Mouse (Mus musculus): Measurements from ENCODE around the gene Uhrf2. TPM values are rescaled to one million over a fixed set of nuclear protein-coding genes. Genes with fewer than 3 reads are reported as not detected.
A peak's percentile ranks its signal among the peaks of the same experiment; 100 is the strongest.
"Not testable (repeated sequence)": the region's sequence is repeated elsewhere in the genome, so short reads cannot be mapped to it uniquely, and the experiment has no call there.

Uhrf2 gene
- total RNA-seq (2022): 10 to 100 TPM; 46.9 to 49.2 (median 48.5) TPM

DNA sequence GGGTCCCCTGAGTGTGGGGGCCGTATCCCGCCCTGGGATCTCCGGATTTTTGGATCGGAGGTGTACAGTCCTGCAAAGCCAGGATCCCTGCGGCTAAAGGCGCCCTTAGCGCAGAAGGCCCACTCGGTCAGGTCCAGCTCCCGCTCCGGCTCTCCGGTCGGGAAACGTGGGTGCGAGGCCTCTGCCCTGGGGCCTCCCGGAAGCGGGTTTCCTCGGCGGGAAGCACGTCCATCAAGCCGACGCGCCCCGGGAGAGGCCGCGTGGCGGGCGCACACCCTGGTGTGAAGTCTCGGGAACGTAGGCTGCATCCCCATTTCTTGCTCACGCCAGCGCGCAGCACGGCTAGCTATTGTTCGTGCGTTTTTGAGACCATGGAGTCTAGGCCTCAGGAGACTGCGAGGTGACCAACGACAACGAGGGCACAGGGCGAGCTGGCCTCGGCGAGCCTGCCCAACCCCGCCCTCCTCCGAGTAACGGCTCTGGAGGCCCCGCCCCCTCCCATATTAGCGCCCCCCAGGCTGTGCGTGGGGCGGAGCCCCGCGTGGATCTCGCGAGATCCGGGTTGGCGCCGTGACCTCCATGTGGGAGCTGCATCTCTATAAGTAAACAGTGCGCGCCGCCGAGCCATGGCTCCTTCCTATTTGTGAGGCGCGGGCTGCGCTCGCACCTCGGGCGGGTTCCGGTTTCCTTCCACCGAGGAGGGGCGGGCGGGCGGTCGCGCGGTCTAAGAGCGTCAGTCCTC lies at the start of gene Uhrf2:
TSS of gene Uhrf2 (plus strand) at position 620 of the 742 bp plus-strand sequence.
- peak; percentile 84 to 92 for DNase-seq (ENCODE audit: low spot score in 2 of 2)

DNA sequence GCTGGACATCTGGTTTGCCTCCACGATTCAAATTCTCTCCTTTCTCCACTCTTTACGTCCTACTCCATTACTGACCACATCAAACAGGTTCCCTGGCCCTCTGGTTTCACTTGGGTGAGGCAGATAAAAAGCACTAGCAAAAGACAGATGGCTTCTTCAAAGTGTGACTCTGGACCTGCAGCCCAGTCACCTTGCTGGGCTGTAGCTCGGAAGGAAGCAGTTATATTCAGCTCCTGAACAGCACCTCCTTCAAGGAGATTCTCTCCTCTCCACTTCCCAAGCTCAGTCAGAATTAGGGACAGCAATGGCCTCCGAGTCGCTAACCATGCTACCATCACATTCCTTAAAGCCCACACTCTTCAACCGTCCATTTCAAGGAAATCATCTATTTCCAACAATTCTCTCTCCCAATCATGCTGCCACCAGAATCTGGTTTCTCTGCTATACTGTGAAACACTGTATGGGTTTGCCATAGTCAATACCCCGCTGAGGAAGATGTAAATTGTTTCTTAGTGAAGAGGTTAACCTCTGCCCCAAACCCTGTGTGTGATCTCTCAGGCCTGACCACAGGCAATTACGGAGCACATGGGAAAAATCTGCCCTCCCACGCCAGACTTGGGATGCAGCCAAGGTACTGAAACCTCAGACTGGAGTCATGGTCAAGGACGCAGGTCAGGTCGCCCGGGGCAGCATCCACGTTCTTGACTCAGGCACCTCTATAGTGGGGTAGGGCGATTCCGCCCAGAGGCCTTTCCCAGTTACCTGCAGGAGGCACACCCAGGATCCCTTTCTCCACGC lies 45.9 kb upstream of the Uhrf2 start:
- DNase-seq (ENCODE audit: low spot score in 2 of 2): no peak

DNA sequence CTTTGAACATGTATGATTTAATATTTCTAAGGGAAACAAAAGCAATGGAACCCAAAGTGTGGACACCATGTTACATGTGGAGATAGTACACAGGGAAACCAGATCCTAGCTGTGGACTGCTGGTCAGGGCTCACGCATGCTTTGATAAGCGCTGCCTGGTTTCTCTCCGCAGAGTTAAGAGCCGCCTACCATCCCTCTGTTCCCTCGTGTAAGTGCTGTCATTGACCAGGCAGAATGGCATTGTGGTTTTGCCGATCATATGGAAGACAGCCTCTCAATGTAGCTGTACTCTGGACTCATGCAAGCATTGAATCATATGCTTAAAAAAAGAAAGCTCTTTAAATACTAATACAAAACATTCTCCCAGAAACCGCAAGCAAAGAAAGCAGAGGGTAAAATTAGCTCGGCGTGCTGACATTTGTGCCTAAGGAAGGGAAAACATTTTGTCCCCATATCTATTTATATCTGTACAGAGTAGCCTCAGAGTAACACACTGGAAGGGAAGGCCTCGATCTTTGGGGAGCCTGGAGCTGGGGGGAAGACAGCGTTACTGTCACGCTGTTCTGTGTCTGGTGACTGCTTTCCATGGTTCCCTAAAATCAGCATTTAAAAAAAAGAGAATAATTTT lies 43.7 kb upstream of the Uhrf2 start:
- peak in 1 of 2 experiments; percentile 24 for DNase-seq (ENCODE audit: low spot score in 2 of 2)

DNA sequence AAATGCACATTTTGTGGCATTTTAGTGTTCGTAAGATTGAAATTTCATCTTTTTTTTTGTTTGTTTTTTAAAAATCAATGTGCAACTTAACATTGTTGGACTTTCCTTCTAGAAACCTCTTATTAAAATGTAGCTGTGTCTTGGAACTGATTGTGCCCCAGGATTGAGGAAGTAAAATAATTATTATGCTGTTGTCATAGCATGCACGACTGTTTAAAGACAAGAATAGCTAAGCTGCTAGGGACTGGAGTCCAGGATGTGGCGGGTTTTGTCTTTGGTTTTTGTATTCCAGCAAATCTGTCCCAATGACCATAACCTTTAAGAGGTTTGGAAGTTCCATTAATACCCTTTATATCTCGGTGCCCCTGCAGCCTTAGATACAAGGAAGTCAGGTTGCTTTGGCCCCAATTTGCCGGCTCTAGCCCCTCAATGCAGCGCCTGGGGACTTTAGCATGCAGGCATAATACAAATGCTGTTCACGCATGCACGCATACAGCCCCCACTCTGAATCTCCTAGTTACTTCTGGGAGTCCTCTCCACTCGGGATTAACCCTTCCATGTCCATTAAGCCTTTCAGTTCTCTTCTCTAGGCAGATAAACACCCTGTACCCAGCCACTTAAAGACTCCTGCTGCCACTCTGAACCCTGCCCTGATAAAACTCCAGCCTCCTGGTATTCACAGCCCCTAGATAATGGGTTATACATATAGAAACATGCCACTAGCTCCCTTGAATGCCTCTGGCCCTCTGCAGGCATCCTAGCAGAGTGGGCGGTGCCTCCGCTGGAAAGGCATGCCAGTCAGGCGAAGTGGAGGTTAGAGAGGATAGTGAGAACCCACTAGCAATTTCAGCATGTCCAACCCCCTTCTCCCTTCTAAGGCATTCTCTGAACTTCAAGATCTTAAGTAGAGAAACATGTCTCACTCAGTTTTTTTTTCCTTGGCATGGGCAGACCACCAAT lies 29.6 kb upstream of the Uhrf2 start:
- DNase-seq (ENCODE audit: low spot score in 2 of 2): no peak

DNA sequence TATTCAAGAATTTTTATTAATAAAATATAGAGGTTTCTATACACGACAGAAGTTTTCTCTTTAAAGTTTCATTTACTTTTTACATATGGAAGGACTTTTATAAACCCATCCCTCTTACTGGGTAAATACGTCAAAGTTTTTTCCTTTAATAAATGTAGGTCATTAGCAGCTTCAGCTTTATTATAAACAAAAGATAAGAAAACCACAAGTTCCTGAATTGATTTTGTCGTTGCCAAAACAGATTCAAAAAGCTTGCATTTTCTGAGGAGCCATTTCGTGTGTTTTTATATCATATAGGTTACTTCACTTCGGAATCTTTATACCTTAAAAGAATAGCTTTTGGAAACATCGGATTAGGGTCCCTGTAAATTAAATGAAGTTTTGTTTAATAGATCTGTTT lies 28.8 kb upstream of the Uhrf2 start:
- no peak for DNase-seq (ENCODE audit: low spot score in 2 of 2)

DNA sequence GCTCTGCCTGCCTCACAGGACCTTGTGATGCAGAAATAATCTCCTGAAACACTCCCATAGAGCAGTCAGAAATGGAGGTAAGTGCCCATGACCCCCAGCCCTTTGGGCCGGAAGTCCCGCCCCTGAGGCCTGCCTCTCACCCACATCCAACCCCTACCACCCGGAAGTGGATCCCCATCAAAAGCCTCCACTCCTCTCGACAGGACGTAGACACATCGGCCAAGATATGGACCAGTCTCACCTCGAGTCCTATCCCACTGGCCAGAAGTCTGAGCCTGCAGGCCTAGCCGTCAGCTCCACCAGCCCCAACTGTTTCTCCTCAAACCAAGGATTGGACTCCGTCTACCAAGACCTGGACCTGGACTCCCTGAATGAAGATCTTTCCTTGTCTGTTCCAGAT lies 26.7 kb upstream of the Uhrf2 start, which contains the start of gene Trpd52l3:
TSS of gene Trpd52l3 (plus strand) at position 170 of the 400 bp plus-strand sequence.
- no peak for DNase-seq (ENCODE audit: low spot score in 2 of 2)

DNA sequence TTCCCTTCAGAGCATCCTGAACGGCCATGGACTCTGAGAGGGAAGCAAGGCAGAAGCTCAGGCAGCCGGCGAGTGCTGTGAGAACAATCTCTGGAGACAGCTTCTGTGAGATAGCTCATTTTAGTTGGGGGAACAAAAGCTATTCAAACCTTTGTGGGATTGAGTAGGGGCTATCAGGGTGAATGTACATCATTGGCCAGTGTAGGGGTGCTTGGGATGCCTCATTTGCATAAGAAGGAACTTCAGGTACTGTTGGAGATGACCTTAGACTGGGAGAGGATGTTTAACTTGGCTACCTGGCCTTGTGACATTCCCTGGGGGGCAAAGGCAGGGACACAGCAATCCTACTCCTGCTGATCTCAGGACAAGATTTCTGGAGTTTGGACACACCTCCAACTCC lies 23.9 kb upstream of the Uhrf2 start:
- no peak for DNase-seq (ENCODE audit: low spot score in 2 of 2)

DNA sequence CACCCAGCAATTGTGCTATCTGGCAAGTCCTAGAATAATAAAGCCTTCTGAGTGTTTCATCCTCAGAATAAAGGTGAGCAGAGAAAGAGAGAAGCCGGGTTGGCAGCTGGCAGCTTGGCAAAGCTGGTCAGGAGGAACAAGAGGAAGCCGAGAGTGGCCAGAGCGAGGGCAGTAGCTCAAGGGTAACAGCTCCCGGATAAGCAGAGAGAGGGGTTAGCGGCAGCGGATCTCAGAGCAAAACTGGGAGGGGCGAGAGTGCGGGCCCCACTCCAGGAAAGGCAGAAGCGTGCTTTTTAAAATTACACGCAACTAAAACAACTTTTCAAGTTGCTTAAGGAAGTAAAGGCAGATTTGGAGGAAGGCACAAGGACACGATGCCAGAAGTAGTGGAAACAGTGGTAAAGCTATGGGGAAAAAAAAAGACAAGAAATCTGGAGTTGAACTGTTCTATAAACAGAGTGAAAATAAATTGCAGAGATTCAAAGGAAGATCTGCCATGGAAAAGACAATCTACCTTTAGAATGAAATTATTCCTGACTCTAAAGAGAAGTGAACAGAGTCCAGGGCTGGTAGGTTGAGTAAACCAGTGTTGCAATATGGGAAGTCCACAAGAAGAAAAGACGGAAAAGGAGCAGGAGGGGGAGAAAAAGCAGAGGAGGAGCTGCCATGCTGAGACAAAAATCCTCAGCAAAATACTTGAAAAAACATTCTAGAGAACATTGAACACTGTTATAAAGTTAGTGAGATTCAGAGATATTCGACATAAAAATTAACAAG lies 19.6 kb upstream of the Uhrf2 start:
- no peak for DNase-seq (ENCODE audit: low spot score in 2 of 2)

DNA sequence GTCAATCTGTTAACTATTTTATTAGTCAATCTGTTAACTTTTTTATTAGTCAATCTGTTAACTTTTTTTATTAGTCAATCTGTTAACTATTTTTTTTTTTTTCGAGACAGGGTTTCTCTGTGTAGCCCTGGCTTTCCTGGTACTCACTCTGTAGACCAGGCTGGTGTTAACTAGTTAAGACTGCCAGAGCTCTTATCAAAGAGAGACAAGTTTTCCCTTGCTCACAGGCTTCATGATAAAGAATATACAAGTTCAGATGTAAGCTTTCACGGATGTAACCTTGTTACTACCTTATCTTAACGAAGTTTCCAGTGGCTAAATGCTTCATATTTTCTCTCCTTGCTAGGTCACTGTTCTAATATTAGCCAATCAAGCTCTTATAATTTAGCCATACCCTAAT lies 16.0 kb upstream of the Uhrf2 start:
- DNase-seq (ENCODE audit: low spot score in 2 of 2): no peak

DNA sequence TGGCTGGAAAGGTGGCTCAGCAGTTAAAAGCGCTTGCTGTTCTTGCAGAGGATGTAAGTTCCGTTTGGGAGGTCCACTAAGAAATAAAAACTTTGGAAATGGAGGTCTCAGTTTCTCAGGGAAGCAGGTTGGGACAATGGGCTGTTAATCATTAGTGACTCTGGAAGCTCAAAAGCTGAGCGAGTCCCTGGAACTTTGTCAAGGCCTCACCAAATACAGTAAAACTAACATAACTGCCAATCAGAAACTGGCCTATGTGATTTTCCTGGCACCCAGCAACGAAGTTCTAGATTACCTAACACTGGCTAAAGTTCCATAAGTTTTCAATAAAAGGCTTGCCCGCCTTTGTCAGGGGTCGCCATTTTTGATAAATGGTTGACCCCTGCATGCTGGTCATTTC lies 14.2 kb upstream of the Uhrf2 start:
- DNase-seq (ENCODE audit: low spot score in 2 of 2): no peak

DNA sequence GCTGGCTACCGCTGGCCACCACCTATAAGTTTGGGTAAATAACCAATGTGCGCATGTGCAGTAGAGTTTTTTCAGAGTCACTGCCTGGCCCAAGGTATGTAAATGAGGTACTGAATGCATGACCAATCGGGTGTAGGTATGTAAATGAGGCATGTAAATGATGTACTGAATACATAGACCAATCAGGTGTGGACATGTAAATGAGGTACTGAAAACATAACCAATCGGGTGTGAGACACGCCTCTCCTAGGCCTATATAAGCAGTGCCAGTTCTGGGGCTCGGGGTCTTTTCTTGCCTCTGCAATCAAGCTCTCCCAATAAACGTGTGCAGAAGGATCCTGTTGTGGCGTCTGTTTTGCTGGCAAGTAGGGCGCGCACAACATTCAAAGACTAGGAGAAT lies 6.9 kb upstream of the Uhrf2 start:
- not testable (repeated sequence) for DNase-seq (ENCODE audit: low spot score in 2 of 2)

DNA sequence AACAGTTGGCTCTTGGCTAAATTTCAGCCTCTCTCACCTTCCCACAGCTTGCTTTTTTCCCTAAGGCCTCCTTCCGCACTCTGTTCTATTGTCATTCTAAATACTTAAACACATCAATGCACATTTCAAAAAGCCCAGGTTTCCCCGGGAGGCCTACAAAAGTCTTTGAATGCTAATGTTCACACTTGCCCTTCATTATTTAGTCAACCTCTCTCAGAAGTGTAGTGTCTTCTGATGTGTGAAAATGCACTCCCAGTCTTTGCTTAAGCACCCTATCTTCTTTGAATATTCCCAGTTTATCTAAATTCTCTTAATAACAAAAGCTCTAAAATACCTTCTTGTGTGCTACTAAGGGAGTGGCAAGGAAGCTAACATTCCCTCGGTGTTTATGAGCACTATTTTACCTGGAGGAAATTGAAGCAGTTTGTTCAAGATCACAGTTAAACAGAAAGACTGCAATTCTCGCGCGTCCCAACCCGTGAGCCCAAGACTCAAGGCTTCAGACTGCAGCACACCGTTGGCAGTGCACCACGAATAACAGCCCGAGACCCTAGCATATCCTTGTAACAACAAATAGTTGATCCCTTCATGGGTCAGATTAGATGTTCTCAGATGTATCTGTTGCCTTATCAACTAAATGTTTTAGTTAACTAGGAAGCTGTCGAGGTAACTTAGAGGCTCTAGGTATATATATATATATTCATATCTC lies 1.2 kb upstream of the Uhrf2 start:
- no peak for DNase-seq (ENCODE audit: low spot score in 2 of 2)

DNA sequence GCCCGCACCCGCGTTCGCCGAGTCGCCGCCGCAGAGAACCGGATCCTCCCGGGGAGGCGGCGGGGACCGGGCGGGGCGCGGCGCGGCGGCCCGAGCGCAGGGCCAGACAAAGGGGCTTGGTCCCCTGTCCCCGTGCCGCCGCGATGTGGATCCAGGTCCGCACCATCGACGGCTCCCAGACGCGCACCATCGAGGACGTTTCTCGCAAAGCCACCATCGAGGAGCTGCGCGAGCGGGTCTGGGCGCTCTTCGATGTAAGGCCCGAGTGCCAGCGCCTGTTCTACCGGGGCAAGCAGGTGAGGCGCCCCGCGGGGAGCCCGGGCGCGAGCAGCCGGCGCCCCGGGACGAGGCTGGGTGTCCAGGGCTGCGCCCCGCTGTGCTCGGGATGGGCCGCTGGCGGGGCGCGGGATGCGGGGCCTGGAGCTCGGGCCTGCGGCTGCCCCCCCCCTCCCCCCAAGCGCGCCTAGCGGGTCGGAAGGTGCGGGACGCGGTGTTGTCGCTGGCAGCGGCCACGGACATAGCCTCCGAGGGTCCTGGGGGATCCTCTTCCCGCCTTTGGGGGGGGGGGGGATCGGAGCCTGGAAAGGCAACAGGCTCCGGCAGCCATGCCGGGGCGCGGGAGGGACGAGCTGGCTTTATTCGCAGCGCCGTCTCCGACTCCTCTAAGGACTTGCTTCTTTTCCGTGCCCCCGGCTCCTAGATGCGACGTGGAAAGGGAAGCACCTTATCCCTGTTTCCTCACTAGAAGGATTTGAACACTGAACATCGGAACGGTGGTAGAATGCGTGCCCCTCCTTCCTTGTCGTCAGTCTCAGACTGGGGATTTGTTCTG lies 539 bp downstream of the Uhrf2 start:
- peak; percentile 15 to 18 for DNase-seq (ENCODE audit: low spot score in 2 of 2)

DNA sequence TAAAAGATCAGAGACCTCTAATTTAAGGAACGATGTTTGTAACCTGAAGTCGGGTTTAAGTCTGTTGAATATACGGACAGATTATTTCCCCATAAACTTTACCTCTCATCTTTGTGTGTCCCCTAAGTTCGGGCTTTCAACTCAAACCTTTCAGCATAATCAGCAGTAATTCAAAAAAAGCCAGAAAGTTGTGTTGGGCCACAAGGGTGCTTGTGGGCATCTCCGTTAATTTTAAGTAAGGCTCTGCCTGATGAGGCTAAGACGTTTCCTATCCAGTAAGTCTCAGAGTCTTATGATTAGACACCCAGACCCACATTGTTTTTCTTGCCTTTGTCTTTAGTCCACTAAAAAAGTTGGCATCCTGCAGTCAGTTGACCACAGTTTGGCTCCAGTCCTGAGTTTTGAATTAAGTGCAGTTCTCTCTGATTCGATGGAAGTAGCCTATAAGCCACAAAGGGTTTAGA lies 1.2 kb downstream of the Uhrf2 start:
- DNase-seq (ENCODE audit: low spot score in 2 of 2): no peak

DNA sequence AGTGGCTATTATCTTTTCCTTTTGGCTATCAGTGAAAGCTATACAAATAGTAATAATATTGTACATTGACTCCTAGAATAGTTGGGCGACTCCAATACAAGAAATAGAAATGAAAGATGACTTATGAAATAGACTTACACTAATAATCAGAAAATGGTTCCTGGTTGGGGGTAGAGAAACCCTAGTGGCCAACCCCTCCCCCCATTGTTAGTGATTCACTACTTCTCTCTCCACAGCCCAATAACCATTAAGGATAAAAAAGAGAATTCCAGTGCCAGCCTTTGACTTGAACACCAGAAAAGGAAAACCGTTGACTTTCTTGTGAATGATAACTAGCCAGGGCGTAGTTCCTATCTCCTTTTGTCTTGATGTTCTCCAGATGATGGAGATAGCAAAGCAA lies 1.9 kb downstream of the Uhrf2 start:
- DNase-seq (ENCODE audit: low spot score in 2 of 2): no peak

DNA sequence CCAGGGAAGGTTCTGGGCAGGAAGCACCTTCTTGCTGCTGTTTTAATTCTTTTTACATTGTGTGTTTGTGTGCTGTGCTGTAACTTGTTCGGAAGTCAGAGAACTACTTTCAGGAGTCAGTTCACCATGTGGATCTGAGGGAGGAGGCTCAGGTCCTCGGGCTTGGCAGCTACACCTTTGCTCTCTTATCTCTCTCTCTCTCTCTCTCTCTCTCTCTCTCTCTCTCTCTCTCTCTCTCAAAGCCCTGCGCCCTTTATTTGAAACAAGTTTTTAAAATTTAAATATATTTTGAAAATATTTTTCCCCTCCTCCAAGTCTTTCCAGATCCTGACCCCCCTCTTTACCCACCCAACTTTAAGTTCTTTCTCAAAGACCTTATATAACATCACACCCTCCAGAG lies 5.0 kb downstream of the Uhrf2 start:
- DNase-seq (ENCODE audit: low spot score in 2 of 2): no peak

DNA sequence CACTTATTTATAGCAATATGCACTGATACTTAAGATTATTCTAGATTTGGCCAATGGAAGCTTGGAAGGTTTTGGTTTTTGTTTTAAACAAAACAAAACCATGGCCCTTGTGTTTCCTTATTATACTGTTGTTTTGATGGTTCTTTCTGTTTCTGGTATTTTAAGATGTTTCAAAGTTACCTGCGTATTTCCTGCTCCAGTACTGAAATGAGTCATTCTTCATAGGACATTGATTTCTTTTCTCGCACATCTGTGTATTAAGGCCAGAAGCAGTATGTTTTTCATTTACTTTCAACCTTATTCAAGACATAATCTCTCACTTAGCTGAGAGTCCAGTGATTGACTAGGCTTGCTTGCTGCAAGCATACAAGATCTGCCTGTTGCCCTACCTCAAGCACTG lies 13.4 kb downstream of the Uhrf2 start:
- no peak for DNase-seq (ENCODE audit: low spot score in 2 of 2)

DNA sequence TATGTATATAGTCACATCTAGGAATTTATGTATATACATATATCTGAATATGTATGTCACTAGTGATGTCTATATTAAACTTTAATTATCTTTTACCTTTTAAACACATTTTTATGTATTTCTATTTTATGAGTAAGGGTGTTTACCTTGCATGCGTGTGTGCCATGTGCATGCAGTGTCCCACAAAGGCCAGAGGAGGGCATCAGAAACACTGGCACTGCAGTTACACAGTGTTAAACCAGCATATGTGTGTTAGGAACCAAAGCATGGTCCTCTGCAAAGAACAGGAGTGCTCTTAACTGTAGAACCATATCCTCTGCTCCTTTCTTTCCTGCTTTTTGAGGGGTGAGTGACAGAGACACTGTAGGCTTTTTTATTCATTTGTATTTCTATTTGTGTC lies 14.3 kb downstream of the Uhrf2 start:
- DNase-seq (ENCODE audit: low spot score in 2 of 2): no peak

DNA sequence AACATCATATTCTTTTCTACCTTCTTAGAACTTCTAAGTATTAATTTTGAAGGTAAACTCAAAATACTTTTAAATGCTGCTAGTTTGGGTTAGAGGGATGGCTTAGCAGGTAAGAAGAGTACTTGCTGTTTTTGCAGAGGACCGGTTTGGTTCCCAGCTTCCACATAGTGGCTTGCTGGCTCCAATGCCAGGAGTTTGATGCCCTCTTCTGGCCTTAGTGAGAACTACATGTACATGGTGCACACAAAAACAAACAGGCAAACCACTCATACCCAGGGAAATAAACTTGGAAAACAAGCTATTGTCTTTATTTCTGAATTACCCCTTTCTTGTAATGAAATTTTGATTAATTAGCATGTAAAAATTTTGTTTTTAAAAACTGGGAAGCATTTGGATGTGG lies 15.5 kb downstream of the Uhrf2 start:
- DNase-seq (ENCODE audit: low spot score in 2 of 2): no peak

All from left cerebral cortex, adult 8-10 months (tissue).